Mouse (Mus musculus): Measurements from ENCODE around the gene Vill.

DNA sequence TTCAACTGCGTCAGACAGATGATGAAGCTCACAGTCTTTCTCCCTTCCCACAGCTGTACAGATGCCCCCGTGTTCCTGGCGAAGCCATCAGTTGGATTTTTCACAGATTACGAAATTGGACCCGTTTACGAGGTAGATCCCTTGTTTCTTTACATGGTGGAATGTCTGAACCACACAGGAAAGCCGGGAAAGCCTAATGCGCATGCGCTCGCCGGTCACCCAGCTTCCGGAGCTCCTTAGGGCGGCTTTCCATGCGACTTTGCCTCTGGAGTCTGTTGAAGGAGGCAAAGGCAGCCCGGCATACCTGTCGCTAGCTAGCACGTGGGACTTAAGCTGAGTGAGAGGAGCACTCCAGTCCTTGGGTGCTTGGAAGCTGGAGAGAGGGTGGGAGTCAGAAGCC is 62.3 kb downstream of the Vill start:
- TF ChIP-seq POLR2A (IDR thresholded peaks at IDR 0.05; ENCODE audit: low read depth, low read length) = no peak
- no peak for TF ChIP-seq CTCF (IDR thresholded peaks at IDR 0.05; ENCODE audit: extremely low read depth, insufficient read length, insufficient replicate concordance, low read depth, low read length)

Measured in small intestine, adult 2 months (tissue).